Mouse (Mus musculus): ENCODE data around the gene Cnga1.
"Not testable (repeated sequence)": the region's sequence is repeated elsewhere in the genome, so short reads cannot be mapped to it uniquely, and the experiment has no call there.

Gene Cnga1

DNA sequence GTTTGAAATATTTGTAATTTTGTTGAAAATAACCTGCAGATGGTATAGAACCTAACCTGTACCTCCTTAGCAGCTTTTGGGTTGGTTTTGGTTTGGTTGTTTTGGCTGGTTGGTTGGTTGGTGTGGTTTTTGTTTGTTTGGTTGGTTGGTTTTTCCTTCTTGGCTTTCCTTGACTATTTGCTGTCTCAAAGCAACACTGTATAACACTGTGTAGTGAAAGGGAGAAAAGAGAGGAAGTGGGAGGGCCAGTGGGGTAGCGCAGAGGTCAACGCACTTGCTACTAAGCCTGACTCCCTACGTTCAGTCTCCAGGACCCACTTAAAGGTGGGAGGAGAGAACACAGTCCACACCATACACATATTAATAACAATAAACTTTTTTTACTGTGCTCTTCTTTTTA, 7.5 kb downstream of the Cnga1 start:
- no peak for DNase-seq (ENCODE audit: low spot score)

GRCm38 (mm10) chr5:72636122-72636521, 8.0 kb downstream of the Cnga1 start:
- DNase-seq (ENCODE audit: low spot score): no peak

- DNase-seq (ENCODE audit: low spot score): no peak
Measured at GRCm38 (mm10) chr5:72634791-72635271, 9.2 kb downstream of the Cnga1 start.

- DNase-seq (ENCODE audit: low spot score): no peak
Measured at GRCm38 (mm10) chr5:72630026-72630425, 14.0 kb downstream of the Cnga1 start.

DNA sequence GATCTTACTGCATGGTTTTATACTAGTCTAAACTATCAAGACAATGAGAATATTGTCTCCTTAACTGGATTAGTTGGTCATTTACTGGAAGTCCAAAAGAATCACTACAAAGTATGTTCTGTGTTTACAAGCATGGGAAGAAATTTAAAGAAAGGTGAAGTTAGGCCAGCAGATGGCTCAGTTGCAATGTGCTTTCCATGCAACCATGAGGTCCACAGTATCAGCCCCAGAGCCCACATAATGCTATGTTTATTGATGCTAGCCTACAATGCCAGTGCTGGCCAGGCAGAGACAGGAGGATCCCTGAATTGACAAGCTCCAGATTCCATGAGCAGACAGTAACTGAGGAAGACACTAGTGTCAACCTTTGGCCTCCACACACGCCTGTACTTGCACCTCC, 23.1 kb downstream of the Cnga1 start:
- DNase-seq (ENCODE audit: low spot score): no peak

GRCm38 (mm10) chr5:72617413-72617812, 26.7 kb downstream of the Cnga1 start:
- no peak for DNase-seq (ENCODE audit: low spot score)

DNA sequence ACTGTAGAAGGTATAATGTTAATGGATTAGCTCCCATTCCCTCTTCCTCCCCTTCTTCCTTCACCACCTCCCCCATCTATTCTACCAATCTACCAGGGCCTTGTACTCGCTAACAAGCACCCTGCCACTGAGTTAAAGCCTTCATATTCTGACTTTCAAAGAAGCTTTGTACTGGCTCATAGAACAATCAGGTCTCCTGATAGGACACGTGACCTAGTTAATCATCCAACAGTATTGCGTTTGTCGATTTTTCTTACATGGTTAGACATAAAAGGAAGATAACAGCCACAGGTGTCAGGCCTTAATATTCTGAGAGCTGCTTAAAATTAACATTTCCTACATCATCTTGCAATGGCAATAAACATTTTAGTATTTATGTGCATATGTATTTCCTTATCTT, 40.9 kb downstream of the Cnga1 start:
- DNase-seq (ENCODE audit: low spot score): no peak

DNA sequence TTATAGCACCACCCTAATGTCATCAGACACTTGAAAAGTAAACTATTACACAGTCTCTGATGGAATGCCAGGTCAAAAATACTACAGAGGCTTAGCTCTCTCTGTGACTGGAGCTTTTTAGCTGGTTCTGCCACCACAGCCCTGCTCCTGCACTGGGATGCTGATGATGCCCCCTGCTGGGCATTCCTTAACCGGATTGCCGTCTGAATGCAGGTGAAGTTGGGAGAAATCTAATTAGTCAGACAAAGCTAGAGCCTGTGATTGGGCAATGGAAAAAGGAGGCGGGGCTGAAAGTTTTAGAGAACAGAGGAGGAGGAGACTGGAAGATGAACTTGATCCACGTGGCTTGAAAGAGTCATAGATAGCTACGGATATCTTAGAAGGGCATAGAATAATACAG, 43.1 kb downstream of the Cnga1 start:
- peak; percentile 65 for DNase-seq (ENCODE audit: low spot score)

GRCm38 (mm10) chr5:72587192-72587681, 56.8 kb downstream of the Cnga1 start, which contains the start of gene Gm5868:
Gene Gm5868 (minus strand): TSS chr5:72587551.
- DNase-seq (ENCODE audit: low spot score): no peak

- DNase-seq (ENCODE audit: low spot score): not testable (repeated sequence)
Measured at GRCm38 (mm10) chr5:72586667-72587191, 57.3 kb downstream of the Cnga1 start.

GRCm38 (mm10) chr5:72586122-72586521, 58.0 kb downstream of the Cnga1 start:
- not testable (repeated sequence) for DNase-seq (ENCODE audit: low spot score)

DNA sequence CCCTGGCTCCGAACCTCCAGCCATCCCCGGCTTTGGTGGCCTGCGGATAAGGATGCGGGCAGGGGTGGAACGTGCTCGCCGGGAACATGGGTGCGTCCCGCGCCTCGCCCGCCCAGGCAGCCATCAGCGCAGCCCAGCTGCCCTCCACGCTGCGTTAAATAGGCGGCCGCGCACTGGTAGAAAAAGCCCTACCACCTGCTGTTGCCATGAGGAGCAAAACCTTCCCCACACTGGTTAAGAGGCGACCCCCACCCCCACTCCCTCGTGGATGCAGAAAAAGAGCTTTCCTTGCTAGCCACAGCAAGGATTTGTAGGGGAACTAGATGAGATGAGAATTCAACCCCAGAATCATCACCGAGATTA, 63.1 kb downstream of the Cnga1 start, which contains the start of gene Zar1:
Gene Zar1 (minus strand): TSS at position 285 of the 363 bp plus-strand sequence.
- DNase-seq (ENCODE audit: low spot score): not testable (repeated sequence)

- DNase-seq (ENCODE audit: low spot score): peak; percentile 4
Measured at GRCm38 (mm10) chr5:72580088-72580969, 63.7 kb downstream of the Cnga1 start.

DNA sequence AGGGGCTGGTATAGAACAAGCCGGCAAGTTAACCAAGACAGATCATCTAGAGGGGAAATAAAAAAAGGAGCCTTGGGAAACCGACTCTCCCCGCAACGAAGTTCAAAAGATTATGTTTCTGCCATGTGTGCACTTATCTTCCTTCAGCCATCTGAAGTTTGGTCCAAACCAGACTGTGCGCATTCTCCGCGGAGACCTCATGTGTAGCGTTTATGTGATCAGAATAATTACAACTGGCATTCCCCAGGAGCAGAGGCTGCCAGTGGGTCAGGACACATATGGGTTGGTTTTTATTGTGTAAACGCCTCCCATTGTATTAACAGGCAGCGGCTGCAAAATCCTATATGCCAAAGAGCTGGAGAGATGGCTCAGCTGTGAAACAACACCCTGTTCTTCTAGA, 64.5 kb downstream of the Cnga1 start:
- not testable (repeated sequence) for DNase-seq (ENCODE audit: low spot score)

- DNase-seq (ENCODE audit: low spot score): no peak
Measured at GRCm38 (mm10) chr5:72565621-72566020, 78.5 kb downstream of the Cnga1 start.

DNA sequence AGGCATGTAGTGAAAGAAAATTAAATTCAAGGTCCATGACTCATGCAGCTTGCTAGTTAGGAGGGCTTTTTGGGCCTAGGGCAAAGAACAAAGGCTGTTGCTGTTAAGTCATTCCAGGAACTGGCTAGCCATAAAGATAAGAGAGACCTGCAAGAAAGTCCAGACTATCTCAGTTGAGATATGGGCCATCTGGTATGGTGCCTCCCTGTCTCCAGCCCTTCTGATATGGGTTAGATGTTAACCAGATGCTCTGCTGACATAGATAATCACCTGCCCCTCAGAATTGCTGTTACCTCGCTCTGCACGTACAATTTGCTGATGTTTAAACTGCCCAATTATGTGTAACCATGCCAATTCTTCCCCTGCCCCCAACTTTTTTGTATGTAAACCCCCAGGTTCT, 80.9 kb downstream of the Cnga1 start:
- not testable (repeated sequence) for DNase-seq (ENCODE audit: low spot score)

- no peak for DNase-seq (ENCODE audit: low spot score)
Measured at GRCm38 (mm10) chr5:72560976-72561628, 83.0 kb downstream of the Cnga1 start.

DNA sequence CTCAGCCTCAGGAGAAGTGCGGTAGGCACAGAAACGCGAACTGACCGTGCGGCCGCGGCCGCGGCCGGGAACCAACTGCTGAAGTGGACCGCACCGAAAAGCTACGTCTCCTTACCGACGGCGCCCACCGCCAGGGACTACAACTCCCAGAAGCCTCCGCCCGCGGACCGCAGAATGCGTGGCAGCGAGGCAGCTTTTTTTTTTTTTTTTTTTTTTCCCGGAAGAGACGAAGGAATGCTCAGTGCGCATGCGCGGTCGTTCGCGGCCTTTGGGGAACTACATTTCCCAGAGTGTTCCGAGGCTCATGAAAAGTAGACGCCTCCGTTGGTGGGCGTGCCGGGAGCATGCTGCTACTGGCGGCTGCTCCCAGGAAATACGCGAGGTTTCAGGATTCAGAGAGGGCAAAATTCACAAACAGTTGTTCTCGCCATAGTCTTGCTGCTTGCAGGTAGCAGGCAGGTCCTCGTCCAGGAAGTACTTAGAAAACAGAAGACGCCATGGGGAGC, 84.5 kb downstream of the Cnga1 start, which contains the start of gene Nfxl1:
Gene Nfxl1 (minus strand): TSS at position 141 of the 506 bp plus-strand sequence.
- DNase-seq (ENCODE audit: low spot score): peak; percentile 98

GRCm38 (mm10) chr5:72558716-72559526, 85.2 kb downstream of the Cnga1 start:
- DNase-seq (ENCODE audit: low spot score): peak; percentile 38

DNA sequence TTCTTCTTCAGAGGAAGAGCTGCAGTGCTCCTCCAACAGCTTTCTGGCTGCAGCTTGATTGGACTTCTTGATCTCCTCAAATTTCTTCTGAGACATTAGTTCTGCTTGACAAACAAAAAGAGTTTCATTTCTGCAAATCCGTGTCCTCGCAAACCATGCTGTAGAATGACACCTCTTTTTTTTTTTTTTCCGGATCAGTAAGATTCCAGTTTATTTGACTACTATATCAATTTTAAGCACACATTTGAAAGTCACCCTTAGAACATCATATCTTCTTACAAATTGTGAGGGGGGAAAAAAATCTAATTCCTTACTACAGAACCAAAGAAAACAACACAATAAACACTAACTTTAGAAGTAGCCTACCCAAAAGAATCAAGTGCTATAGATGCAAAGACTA, 87.8 kb downstream of the Cnga1 start:
- DNase-seq (ENCODE audit: low spot score): no peak

All from urinary bladder, postnatal 14 days (tissue).